Mouse (Mus musculus): ENCODE results near the gene Inpp4b. TPM values are rescaled to one million over a fixed set of nuclear protein-coding genes. Genes with fewer than 3 reads are reported as not detected.
A peak's percentile ranks its signal among the peaks of the same experiment; 100 is the strongest.

Gene Inpp4b
- polyA plus RNA-seq, 1 experiment from 2014 or later: 10.1 TPM

- Histone ChIP-seq H3K4me3 (ENCODE audit: low read depth, low read length) (no peak overlapping the region), H3K4me1 (ENCODE audit: control insufficient read depth, insufficient read depth, low read length) (no peaks in the 10 kb centered on the region), H3K4me2 (ENCODE audit: low read depth, low read length) (no peak overlapping the region), H3K36me3 (ENCODE audit: control insufficient read depth, insufficient read depth, low read length) (no peaks in the 10 kb centered on the region), H3K9me3 (ENCODE audit: control insufficient read depth, low read length) (no peaks in the 10 kb centered on the region), H3K27me3 (ENCODE audit: control insufficient read depth, insufficient read depth, low read length) (no peaks in the 10 kb centered on the region), H3K9ac (replicated peaks; ENCODE audit: low read depth, low read length) (no peak overlapping the region), H3K27ac (ENCODE audit: low read depth, low read length) (no peak overlapping the region)
- 80% methylated on average over 3 of the region's 3 CpGs for WGBS
- no peak for ATAC-seq (ENCODE audit: low read depth)
Observed at GRCm38 (mm10) chr8:81578951-81579350, 236.6 kb downstream of the Inpp4b start.

GRCm38 (mm10) chr8:81581817-81582437, 239.6 kb downstream of the Inpp4b start:
- H3K4me2 ChIP-seq (ENCODE audit: low read depth, low read length): no peak overlapping the region
- no peaks in the 10 kb centered on the region for H3K36me3 ChIP-seq (ENCODE audit: control insufficient read depth, insufficient read depth, low read length)
- WGBS: 72% methylated on average over 2 of the region's 2 CpGs
- H3K4me1 ChIP-seq (ENCODE audit: control insufficient read depth, insufficient read depth, low read length): no peaks in the 10 kb centered on the region
- H3K4me3 ChIP-seq (ENCODE audit: low read depth, low read length): no peak overlapping the region
- H3K27me3 ChIP-seq (ENCODE audit: control insufficient read depth, insufficient read depth, low read length): no peaks in the 10 kb centered on the region
- H3K9ac ChIP-seq (replicated peaks; ENCODE audit: low read depth, low read length): no peak overlapping the region
- no peaks in the 10 kb centered on the region for H3K9me3 ChIP-seq (ENCODE audit: control insufficient read depth, low read length)
- no peak overlapping the region for H3K27ac ChIP-seq (ENCODE audit: low read depth, low read length)
- ATAC-seq (ENCODE audit: low read depth): peak; percentile 14; the same call in 1 of the 2 replicates

GRCm38 (mm10) chr8:81582906-81583305, 240.6 kb downstream of the Inpp4b start:
- WGBS: 75% methylated on average over 1 of the region's 1 CpGs

GRCm38 (mm10) chr8:81586783-81587182, 244.4 kb downstream of the Inpp4b start:
- WGBS: 87% methylated on average over 5 of the region's 5 CpGs
- Histone ChIP-seq H3K4me1 (ENCODE audit: control insufficient read depth, insufficient read depth, low read length) (no peaks in the 10 kb centered on the region), H3K4me2 (ENCODE audit: low read depth, low read length) (no peak overlapping the region), H3K9me3 (ENCODE audit: control insufficient read depth, low read length) (no peaks in the 10 kb centered on the region), H3K27me3 (ENCODE audit: control insufficient read depth, insufficient read depth, low read length) (no peaks in the 10 kb centered on the region), H3K9ac (replicated peaks; ENCODE audit: low read depth, low read length) (no peak overlapping the region), H3K27ac (ENCODE audit: low read depth, low read length) (no peak overlapping the region), H3K36me3 (ENCODE audit: control insufficient read depth, insufficient read depth, low read length) (no peaks in the 10 kb centered on the region), H3K4me3 (ENCODE audit: low read depth, low read length) (no peak overlapping the region)
- ATAC-seq (ENCODE audit: low read depth): no peak

More at GRCm38 (mm10) chr8:81582906-81583305, 240.6 kb downstream of the Inpp4b start:
- Histone ChIP-seq H3K36me3 (ENCODE audit: control insufficient read depth, insufficient read depth, low read length) (no peaks in the 10 kb centered on the region), H3K27ac (ENCODE audit: low read depth, low read length) (no peak overlapping the region), H3K9ac (replicated peaks; ENCODE audit: low read depth, low read length) (no peak overlapping the region), H3K4me2 (ENCODE audit: low read depth, low read length) (no peak overlapping the region), H3K9me3 (ENCODE audit: control insufficient read depth, low read length) (no peaks in the 10 kb centered on the region), H3K4me1 (ENCODE audit: control insufficient read depth, insufficient read depth, low read length) (no peaks in the 10 kb centered on the region), H3K4me3 (ENCODE audit: low read depth, low read length) (no peak overlapping the region), H3K27me3 (ENCODE audit: control insufficient read depth, insufficient read depth, low read length) (no peaks in the 10 kb centered on the region)
- ATAC-seq (ENCODE audit: low read depth): no peak

GRCm38 (mm10) chr8:81594134-81594714, 251.9 kb downstream of the Inpp4b start:
- Histone ChIP-seq H3K27me3 (ENCODE audit: control insufficient read depth, insufficient read depth, low read length) (no peaks in the 10 kb centered on the region), H3K4me3 (ENCODE audit: low read depth, low read length) (no peak overlapping the region), H3K9me3 (ENCODE audit: control insufficient read depth, low read length) (no peaks in the 10 kb centered on the region), H3K36me3 (ENCODE audit: control insufficient read depth, insufficient read depth, low read length) (no peaks in the 10 kb centered on the region), H3K9ac (replicated peaks; ENCODE audit: low read depth, low read length) (no peak overlapping the region), H3K4me2 (ENCODE audit: low read depth, low read length) (no peak overlapping the region), H3K27ac (ENCODE audit: low read depth, low read length) (no peak overlapping the region), H3K4me1 (ENCODE audit: control insufficient read depth, insufficient read depth, low read length) (no peaks in the 10 kb centered on the region)
- no peak for ATAC-seq (ENCODE audit: low read depth)
- 94% methylated on average over 3 of the region's 3 CpGs for WGBS

- WGBS: 89% methylated on average over 4 of the region's 4 CpGs
- no peaks in the 10 kb centered on the region for H3K36me3 ChIP-seq (ENCODE audit: control insufficient read depth, insufficient read depth, low read length)
- no peak for ATAC-seq (ENCODE audit: low read depth)
- H3K9ac ChIP-seq (replicated peaks; ENCODE audit: low read depth, low read length): no peak overlapping the region
- H3K4me3 ChIP-seq (ENCODE audit: low read depth, low read length): no peak overlapping the region
- H3K9me3 ChIP-seq (ENCODE audit: control insufficient read depth, low read length): no peaks in the 10 kb centered on the region
- H3K4me2 ChIP-seq (ENCODE audit: low read depth, low read length): no peak overlapping the region
- H3K27ac ChIP-seq (ENCODE audit: low read depth, low read length): no peak overlapping the region
- no peaks in the 10 kb centered on the region for H3K4me1 ChIP-seq (ENCODE audit: control insufficient read depth, insufficient read depth, low read length)
- no peaks in the 10 kb centered on the region for H3K27me3 ChIP-seq (ENCODE audit: control insufficient read depth, insufficient read depth, low read length)
Observed at GRCm38 (mm10) chr8:81599209-81599608, 256.9 kb downstream of the Inpp4b start.

- Histone ChIP-seq H3K4me3 (ENCODE audit: low read depth, low read length) (no peak overlapping the region), H3K27ac (ENCODE audit: low read depth, low read length) (no peak overlapping the region), H3K9ac (replicated peaks; ENCODE audit: low read depth, low read length) (no peak overlapping the region), H3K27me3 (ENCODE audit: control insufficient read depth, insufficient read depth, low read length) (no peaks in the 10 kb centered on the region), H3K9me3 (ENCODE audit: control insufficient read depth, low read length) (no peaks in the 10 kb centered on the region), H3K36me3 (ENCODE audit: control insufficient read depth, insufficient read depth, low read length) (no peaks in the 10 kb centered on the region), H3K4me2 (ENCODE audit: low read depth, low read length) (no peak overlapping the region), H3K4me1 (ENCODE audit: control insufficient read depth, insufficient read depth, low read length) (no peaks in the 10 kb centered on the region)
- no peak for ATAC-seq (ENCODE audit: low read depth)
Observed at GRCm38 (mm10) chr8:81601136-81601535, 258.8 kb downstream of the Inpp4b start.

- Histone ChIP-seq H3K4me2 (ENCODE audit: low read depth, low read length) (no peak overlapping the region), H3K27ac (ENCODE audit: low read depth, low read length) (no peak overlapping the region), H3K9ac (replicated peaks; ENCODE audit: low read depth, low read length) (no peak overlapping the region), H3K9me3 (ENCODE audit: control insufficient read depth, low read length) (no peaks in the 10 kb centered on the region), H3K27me3 (ENCODE audit: control insufficient read depth, insufficient read depth, low read length) (no peaks in the 10 kb centered on the region), H3K4me3 (ENCODE audit: low read depth, low read length) (no peak overlapping the region), H3K36me3 (ENCODE audit: control insufficient read depth, insufficient read depth, low read length) (no peaks in the 10 kb centered on the region), H3K4me1 (ENCODE audit: control insufficient read depth, insufficient read depth, low read length) (no peaks in the 10 kb centered on the region)
- ATAC-seq (ENCODE audit: low read depth): no peak
- WGBS: 92% methylated on average over 1 of the region's 1 CpGs
Observed at GRCm38 (mm10) chr8:81608082-81608481, 265.7 kb downstream of the Inpp4b start.

GRCm38 (mm10) chr8:81609064-81609463, 266.7 kb downstream of the Inpp4b start:
- H3K4me1 ChIP-seq (ENCODE audit: control insufficient read depth, insufficient read depth, low read length): no peaks in the 10 kb centered on the region
- H3K4me3 ChIP-seq (ENCODE audit: low read depth, low read length): no peak overlapping the region
- ATAC-seq (ENCODE audit: low read depth): no peak
- H3K4me2 ChIP-seq (ENCODE audit: low read depth, low read length): no peak overlapping the region
- no peaks in the 10 kb centered on the region for H3K27me3 ChIP-seq (ENCODE audit: control insufficient read depth, insufficient read depth, low read length)
- no peak overlapping the region for H3K9ac ChIP-seq (replicated peaks; ENCODE audit: low read depth, low read length)
- no peaks in the 10 kb centered on the region for H3K9me3 ChIP-seq (ENCODE audit: control insufficient read depth, low read length)
- no peaks in the 10 kb centered on the region for H3K36me3 ChIP-seq (ENCODE audit: control insufficient read depth, insufficient read depth, low read length)
- H3K27ac ChIP-seq (ENCODE audit: low read depth, low read length): no peak overlapping the region
- WGBS: 86% methylated on average over 4 of the region's 4 CpGs
